Mouse (Mus musculus): ENCODE data around the gene Rpl6.
"Not testable (repeated sequence)": the region's sequence is repeated elsewhere in the genome, so short reads cannot be mapped to it uniquely, and the experiment has no call there.

The Rpl6 gene

GRCm38 (mm10) chr5:121224856-121225255 lies 20.6 kb downstream of the Rpl6 start:
- no peak for DNase-seq (ENCODE audit: low read depth, low spot score)

DNA sequence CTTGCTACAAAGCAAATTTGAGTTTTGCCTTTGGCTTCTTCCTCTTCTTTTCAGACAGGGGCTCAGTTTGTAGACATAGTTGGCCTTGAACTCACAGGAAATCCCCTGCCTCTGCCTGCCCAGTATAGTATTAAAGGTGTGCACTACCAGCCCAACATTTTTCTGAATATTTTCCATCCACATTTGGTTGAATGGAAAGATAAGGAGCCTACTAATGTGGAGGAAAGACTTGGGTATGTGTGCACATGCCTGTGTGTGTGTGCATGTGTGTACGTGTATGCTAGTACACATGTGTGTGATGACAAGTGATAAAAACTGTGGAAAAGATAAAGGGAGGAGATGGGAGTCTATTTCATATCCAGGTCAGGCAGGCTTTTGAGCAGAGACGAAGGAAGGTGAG lies 21.6 kb downstream of the Rpl6 start:
- DNase-seq (ENCODE audit: low read depth, low spot score): no peak

DNA sequence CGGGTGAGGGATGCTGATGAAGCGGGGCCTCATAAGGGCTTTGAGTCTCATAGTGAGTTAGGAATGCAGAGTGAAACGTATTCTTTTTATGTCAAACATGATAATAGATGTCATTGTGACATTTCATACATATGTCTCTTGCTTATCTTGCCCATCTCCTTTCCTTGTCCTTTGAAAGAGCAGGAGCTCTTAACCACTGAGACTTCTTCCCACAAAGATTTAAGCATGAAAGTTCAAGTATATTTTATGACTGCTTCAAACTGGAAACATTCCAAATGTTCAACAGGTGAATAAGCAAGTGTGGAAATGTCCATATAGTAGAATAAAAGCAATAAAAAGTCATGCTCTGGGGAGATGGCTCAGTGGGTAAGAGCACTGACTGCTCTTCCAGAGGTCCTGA lies 22.1 kb downstream of the Rpl6 start:
- no peak for DNase-seq (ENCODE audit: low read depth, low spot score)

DNA sequence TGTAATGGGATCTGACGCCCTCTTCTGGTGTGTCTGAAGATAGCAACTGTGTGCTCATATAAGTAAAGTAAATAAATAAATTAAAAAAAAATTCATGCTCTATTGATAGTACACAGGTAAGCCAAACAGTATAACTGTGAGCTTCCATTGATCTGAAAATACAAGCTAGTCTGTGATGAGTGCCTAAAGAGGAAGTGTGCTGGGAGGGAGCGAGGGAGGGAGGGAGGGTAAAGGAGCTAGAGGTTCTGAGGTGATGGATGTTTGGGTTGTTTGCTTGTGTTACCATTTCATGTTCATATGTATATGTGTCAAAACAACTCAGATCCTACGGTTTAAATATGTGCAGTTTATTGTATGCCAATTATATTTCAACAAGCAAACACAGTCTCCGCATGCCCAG lies 22.6 kb downstream of the Rpl6 start:
- no peak for DNase-seq (ENCODE audit: low read depth, low spot score)

- not testable (repeated sequence) for DNase-seq (ENCODE audit: low read depth, low spot score)
Measured at GRCm38 (mm10) chr5:121227330-121227729, 23.0 kb downstream of the Rpl6 start.

GRCm38 (mm10) chr5:121229182-121229581 lies 24.9 kb downstream of the Rpl6 start:
- no peak for DNase-seq (ENCODE audit: low read depth, low spot score)

GRCm38 (mm10) chr5:121230811-121231210 lies 26.5 kb downstream of the Rpl6 start:
- no peak for DNase-seq (ENCODE audit: low read depth, low spot score)

DNA sequence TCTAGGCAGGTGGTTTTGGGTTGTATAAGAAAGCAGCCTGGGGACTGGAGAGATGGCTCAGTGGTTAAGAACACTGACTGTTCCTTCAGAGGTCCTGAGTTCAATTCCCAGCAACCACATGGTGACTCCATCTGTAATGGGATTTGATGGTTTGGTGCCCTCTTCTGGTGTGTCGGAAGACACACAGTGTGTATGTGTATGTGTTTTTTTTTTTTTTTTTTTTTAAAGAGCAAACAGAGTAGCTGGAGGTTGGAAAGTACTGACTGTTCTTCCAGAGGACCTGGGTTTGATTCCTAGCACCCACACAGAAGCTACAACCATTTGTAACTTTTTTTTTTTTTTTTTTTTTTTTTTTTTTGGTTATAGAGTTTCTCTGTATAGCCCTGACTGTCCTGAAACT lies 28.5 kb downstream of the Rpl6 start:
- DNase-seq (ENCODE audit: low read depth, low spot score): no peak

DNA sequence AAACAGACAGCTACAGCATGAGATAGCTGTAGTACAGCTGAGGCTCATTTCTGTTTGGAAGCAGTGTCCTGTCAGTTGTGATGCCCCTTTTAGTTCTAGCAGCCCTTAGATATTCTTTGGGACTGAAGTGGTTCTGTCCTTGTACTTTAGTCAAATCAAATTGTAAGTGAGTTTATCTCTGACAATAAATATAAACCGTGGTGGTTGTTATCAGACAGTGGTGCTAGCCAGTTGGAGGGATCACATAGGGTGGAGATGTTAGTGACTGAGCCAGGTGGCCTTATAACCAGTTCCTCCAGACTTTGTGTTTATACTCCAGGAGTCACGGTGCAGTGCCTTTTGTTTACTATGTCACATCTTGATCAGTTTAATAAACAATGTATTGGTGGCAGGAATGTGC lies 29.4 kb downstream of the Rpl6 start:
- DNase-seq (ENCODE audit: low read depth, low spot score): no peak

DNA sequence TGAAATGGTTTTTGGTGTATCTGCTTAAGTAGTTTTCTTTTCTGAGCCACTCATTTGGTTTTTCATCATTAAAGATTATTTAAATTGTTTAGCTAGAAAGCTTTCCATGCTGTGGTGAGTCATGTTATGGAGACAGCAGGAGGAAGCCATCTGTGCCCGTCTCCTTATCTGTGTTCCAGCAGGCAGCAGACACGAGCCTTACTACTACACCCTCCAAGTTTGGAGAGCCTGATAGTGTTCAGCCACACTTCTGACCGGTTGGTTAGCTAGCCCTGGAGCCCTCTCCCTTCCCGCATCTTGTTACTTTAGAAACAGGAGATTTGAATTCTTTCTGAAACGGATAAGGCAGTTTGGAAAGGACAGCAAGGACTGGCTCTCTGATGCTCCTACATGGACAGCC lies 31.9 kb downstream of the Rpl6 start:
- DNase-seq (ENCODE audit: low read depth, low spot score): no peak

GRCm38 (mm10) chr5:121238208-121238607 lies 33.9 kb downstream of the Rpl6 start:
- DNase-seq (ENCODE audit: low read depth, low spot score): no peak

DNA sequence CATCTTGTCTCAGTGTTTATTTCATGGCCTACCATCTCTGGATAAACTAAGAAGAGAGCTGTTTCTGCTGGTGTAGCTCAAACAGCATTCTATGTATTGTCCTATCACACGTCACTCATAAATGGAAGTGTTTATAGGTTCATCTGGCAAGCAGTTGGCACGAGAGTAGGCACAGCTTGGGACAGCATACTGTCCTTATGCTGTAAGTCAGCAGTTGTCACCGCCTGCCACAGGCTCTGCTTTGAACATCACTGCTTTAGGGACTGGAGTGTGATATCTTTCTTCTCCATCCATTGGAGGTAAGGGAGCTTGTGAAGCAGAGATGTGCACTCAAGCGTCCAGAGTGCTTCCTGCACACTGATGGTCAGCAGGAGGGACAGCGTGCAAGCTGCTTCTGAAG lies 35.6 kb downstream of the Rpl6 start:
- no peak for DNase-seq (ENCODE audit: low read depth, low spot score)

DNA sequence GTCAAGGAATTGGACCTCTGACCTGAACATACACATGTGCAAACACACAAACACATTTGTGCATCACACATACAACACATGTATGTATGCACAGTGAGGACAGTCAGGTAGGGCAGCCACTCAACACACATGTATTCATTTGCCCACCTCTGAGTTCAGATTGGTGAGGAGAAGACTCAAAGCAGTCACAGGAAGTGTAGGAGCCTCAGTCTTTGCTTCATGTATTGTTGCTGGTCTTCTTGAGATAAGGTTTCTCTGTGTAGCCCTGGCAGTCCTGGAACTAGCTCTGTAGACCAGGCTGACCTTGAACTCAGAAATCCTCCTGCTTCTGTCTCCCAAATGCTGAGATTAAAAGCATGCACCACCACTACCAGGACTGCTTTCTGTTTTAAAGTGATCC lies 36.9 kb downstream of the Rpl6 start:
- DNase-seq (ENCODE audit: low read depth, low spot score): no peak

GRCm38 (mm10) chr5:121242261-121242660 lies 38.0 kb downstream of the Rpl6 start:
- DNase-seq (ENCODE audit: low read depth, low spot score): no peak

GRCm38 (mm10) chr5:121242701-121243100 lies 38.4 kb downstream of the Rpl6 start:
- no peak for DNase-seq (ENCODE audit: low read depth, low spot score)

- no peak for DNase-seq (ENCODE audit: low read depth, low spot score)
Measured at GRCm38 (mm10) chr5:121243676-121244364, 39.5 kb downstream of the Rpl6 start.

- no peak for DNase-seq (ENCODE audit: low read depth, low spot score)
Measured at GRCm38 (mm10) chr5:121244365-121244731, 40.1 kb downstream of the Rpl6 start.

DNA sequence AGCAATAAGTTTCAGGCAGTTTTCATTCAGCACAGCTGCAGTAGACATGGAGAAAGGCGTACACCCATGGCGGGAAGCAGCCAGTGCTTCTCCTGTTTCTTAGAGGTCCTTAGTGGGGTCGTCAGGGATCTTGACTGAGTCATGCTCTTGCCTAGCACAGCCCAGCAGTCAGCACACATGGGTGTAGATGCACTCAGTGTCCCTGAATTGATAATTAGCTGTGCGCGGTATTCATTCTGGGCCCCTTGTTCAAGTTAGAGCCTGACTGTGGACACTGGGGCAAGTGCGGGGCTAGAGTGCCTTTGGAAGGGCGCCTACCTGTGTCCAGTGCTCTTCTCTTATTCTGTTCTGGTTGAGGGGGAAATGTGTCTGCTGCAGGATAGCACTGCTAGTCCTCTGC lies 40.9 kb downstream of the Rpl6 start:
- no peak for DNase-seq (ENCODE audit: low read depth, low spot score)

DNA sequence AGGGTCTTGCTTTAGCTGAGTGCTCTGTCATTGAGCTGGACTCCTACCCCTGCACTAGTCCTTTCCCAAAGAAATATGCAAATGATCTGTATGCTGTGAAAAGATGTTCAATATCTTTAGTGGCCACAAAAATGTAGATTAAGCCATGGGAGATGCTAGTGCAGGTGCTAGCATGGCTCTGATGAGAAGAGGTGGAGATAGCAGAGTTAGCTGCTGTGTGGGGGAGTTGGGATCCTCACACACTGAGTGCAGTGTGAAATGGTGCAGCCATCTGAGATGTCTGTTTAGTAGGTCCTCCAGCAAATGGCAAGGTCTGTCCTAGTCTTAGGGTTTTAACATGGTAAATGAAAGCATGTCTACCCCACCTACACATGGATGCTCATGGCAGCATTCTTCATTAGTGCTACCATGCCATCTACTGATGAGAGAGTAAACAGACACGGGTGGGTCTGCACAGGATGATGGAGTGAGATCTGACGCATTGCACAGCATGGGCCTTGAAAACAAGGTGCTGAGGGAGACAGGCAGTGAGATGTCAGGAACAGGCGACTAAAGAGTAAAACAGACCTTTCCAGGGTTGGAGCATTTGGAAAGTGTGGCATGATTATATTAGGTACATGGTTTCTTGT lies 44.6 kb downstream of the Rpl6 start:
- DNase-seq (ENCODE audit: low read depth, low spot score): no peak

GRCm38 (mm10) chr5:121249693-121250092 lies 45.4 kb downstream of the Rpl6 start:
- DNase-seq (ENCODE audit: low read depth, low spot score): no peak

- no peak for DNase-seq (ENCODE audit: low read depth, low spot score)
Measured at GRCm38 (mm10) chr5:121251813-121252212, 47.5 kb downstream of the Rpl6 start.

DNA sequence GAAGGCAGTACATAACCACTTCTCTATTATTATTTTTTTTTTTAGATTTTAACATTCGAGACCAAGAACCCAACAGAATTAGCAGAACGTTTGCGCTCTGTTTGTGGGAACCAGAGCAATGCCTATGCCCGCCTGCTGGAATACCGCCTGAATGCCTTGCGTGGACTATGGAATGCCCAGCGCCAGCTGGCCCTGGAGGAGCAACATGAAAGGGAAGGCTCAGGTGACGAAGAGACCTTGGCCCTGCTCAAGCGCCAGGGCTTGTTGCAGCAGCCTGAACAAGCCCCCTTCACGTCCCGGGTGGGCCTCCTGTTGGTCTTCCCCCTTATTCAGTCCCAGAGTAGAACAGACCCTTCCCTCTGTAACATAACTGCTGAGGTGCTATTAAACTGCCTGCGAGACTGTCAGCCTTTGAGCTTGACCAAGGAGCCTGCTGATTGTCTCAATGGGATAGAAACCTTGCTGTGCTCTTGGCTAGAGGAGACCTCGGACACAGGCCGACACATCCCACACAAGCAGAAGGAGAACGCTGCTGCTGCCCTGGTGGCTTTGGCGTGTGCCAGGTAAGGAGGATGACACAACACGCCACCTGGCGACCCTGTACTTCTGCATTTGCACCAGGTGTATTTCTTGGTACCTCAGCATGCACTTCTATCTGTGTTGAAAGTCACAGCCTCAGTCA lies 49.7 kb downstream of the Rpl6 start:
- DNase-seq (ENCODE audit: low read depth, low spot score): no peak

DNA sequence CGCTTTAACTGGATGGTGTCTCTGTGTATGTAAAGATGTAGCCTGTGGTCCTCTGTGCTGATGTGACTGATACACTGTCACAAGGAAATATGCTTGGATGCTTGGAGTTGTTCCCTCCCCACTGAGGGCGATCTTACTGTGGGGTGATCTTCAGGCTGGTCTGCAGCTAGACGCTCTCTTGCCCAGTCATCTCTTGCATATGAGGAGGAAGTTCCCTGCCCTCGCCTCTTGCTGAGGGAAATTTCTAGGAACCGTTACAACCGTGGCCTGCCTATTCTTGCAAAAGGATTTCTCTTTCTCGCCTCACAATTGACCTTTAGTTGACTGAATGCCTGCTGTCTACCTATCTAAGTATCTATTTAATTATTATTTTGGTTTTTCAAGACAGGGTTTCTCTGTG lies 50.7 kb downstream of the Rpl6 start:
- no peak for DNase-seq (ENCODE audit: low read depth, low spot score)

Data from WW6 (cell line).